Mouse (Mus musculus) lung, postnatal 25 days (tissue): ENCODE data around the gene Col8a2.

Source experiments
- DNase-seq: peaks from one replicate; pipeline ENCODE4 v3.0.0; 2022; ENCODE audit warnings: low spot score

Gene Col8a2

GRCm38 (mm10) chr4:126301584-126302309 is 15.2 kb downstream of the Col8a2 start:
- no peak for DNase-seq

GRCm38 (mm10) chr4:126303877-126304276 is 17.3 kb downstream of the Col8a2 start:
- DNase-seq: no peak

GRCm38 (mm10) chr4:126305428-126305827 is 18.8 kb downstream of the Col8a2 start:
- no peak for DNase-seq

- DNase-seq: no peak
Observed at GRCm38 (mm10) chr4:126306058-126306457, 19.5 kb downstream of the Col8a2 start.

- DNase-seq: no peak
Observed at GRCm38 (mm10) chr4:126306827-126307226, 20.2 kb downstream of the Col8a2 start.

- DNase-seq: no peak
Observed at GRCm38 (mm10) chr4:126309211-126309921, 22.8 kb downstream of the Col8a2 start.

GRCm38 (mm10) chr4:126309922-126310309 is 23.3 kb downstream of the Col8a2 start:
- peak; percentile 86 for DNase-seq

- DNase-seq: no peak
Observed at GRCm38 (mm10) chr4:126310344-126310743, 23.8 kb downstream of the Col8a2 start.

- DNase-seq: no peak
Observed at GRCm38 (mm10) chr4:126311566-126312200, 25.1 kb downstream of the Col8a2 start.

GRCm38 (mm10) chr4:126313202-126313601 is 26.6 kb downstream of the Col8a2 start:
- no peak for DNase-seq

GRCm38 (mm10) chr4:126314393-126314792 is 27.8 kb downstream of the Col8a2 start:
- DNase-seq: no peak

GRCm38 (mm10) chr4:126315931-126316330 is 29.3 kb downstream of the Col8a2 start:
- DNase-seq: peak; percentile 43

GRCm38 (mm10) chr4:126316443-126317040 is 29.9 kb downstream of the Col8a2 start:
- DNase-seq: no peak

GRCm38 (mm10) chr4:126319806-126320205 is 33.2 kb downstream of the Col8a2 start:
- DNase-seq: no peak

GRCm38 (mm10) chr4:126321111-126321853 is 34.7 kb downstream of the Col8a2 start, which contains the start of gene Adprhl2:
Adprhl2 (minus strand) TSS chr4:126321703.
- DNase-seq: peak; percentile 97

- DNase-seq: no peak
Observed at GRCm38 (mm10) chr4:126321854-126322511, 35.4 kb downstream of the Col8a2 start.

GRCm38 (mm10) chr4:126322646-126323045 is 36.1 kb downstream of the Col8a2 start:
- DNase-seq: no peak

GRCm38 (mm10) chr4:126324861-126325260 is 38.3 kb downstream of the Col8a2 start:
- no peak for DNase-seq

GRCm38 (mm10) chr4:126325281-126325861 is 38.8 kb downstream of the Col8a2 start, which contains the start of gene Tekt2:
Tekt2 (minus strand) TSS chr4:126325688.
- no peak for DNase-seq

GRCm38 (mm10) chr4:126326036-126326435 is 39.4 kb downstream of the Col8a2 start:
- DNase-seq: no peak

- no peak for DNase-seq
Observed at GRCm38 (mm10) chr4:126330295-126330694, 43.7 kb downstream of the Col8a2 start.
